Mouse (Mus musculus): ENCODE measurements around the gene Bcam. TPM values are rescaled to one million over a fixed set of nuclear protein-coding genes. Genes with fewer than 3 reads are reported as not detected.

Bcam gene
- total RNA-seq, 1 experiment from 2014 or later, result 0.32 TPM

- ATAC-seq (replicated peaks; ENCODE audit: low read depth, poor library complexity, severe bottlenecking), result peak; percentile 91
Observed at GRCm38 (mm10) chr7:19789904-19790347, 19.1 kb upstream of the Bcam start.

GRCm38 (mm10) chr7:19785874-19786458 lies 15.2 kb upstream of the Bcam start:
- ATAC-seq (replicated peaks; ENCODE audit: low read depth, poor library complexity, severe bottlenecking), result no peak

- ATAC-seq (replicated peaks; ENCODE audit: low read depth, poor library complexity, severe bottlenecking), result no peak; the same call in 1 of the 2 replicates
Observed at GRCm38 (mm10) chr7:19784764-19785535, 14.1 kb upstream of the Bcam start.

- ATAC-seq (replicated peaks; ENCODE audit: low read depth, poor library complexity, severe bottlenecking), result no peak
Observed at GRCm38 (mm10) chr7:19783630-19784029, 12.8 kb upstream of the Bcam start.

GRCm38 (mm10) chr7:19782645-19783044 lies 11.8 kb upstream of the Bcam start:
- ATAC-seq (replicated peaks; ENCODE audit: low read depth, poor library complexity, severe bottlenecking), result no peak

- no peak for ATAC-seq (replicated peaks; ENCODE audit: low read depth, poor library complexity, severe bottlenecking)
Observed at GRCm38 (mm10) chr7:19781741-19782140, 10.9 kb upstream of the Bcam start.

GRCm38 (mm10) chr7:19779903-19780302 lies 9.1 kb upstream of the Bcam start:
- no peak for ATAC-seq (replicated peaks; ENCODE audit: low read depth, poor library complexity, severe bottlenecking)

GRCm38 (mm10) chr7:19778645-19779044 lies 7.8 kb upstream of the Bcam start:
- ATAC-seq (replicated peaks; ENCODE audit: low read depth, poor library complexity, severe bottlenecking), result no peak

- no peak for ATAC-seq (replicated peaks; ENCODE audit: low read depth, poor library complexity, severe bottlenecking)
Observed at GRCm38 (mm10) chr7:19777049-19777723, 6.4 kb upstream of the Bcam start.

GRCm38 (mm10) chr7:19771682-19772081 lies 866 bp upstream of the Bcam start:
- ATAC-seq (replicated peaks; ENCODE audit: low read depth, poor library complexity, severe bottlenecking), result no peak

- peak; percentile 66 for ATAC-seq (replicated peaks; ENCODE audit: low read depth, poor library complexity, severe bottlenecking)
Observed at GRCm38 (mm10) chr7:19770375-19770754, 451 bp downstream of the Bcam start.

GRCm38 (mm10) chr7:19769434-19770374 lies 1.1 kb downstream of the Bcam start:
- peak; percentile 15 for ATAC-seq (replicated peaks; ENCODE audit: low read depth, poor library complexity, severe bottlenecking)

GRCm38 (mm10) chr7:19769001-19769400 lies 1.8 kb downstream of the Bcam start:
- no peak for ATAC-seq (replicated peaks; ENCODE audit: low read depth, poor library complexity, severe bottlenecking)

- no peak for ATAC-seq (replicated peaks; ENCODE audit: low read depth, poor library complexity, severe bottlenecking)
Observed at GRCm38 (mm10) chr7:19768251-19768650, 2.6 kb downstream of the Bcam start.

GRCm38 (mm10) chr7:19764581-19764980 lies 6.2 kb downstream of the Bcam start:
- ATAC-seq (replicated peaks; ENCODE audit: low read depth, poor library complexity, severe bottlenecking), result no peak

GRCm38 (mm10) chr7:19763829-19764477 lies 6.9 kb downstream of the Bcam start:
- ATAC-seq (replicated peaks; ENCODE audit: low read depth, poor library complexity, severe bottlenecking), result 0 out of 2 replicates have a peak, but pooled peaks have one; percentile 29

- no peak for ATAC-seq (replicated peaks; ENCODE audit: low read depth, poor library complexity, severe bottlenecking)
Observed at GRCm38 (mm10) chr7:19762283-19762682, 8.5 kb downstream of the Bcam start.

- no peak for ATAC-seq (replicated peaks; ENCODE audit: low read depth, poor library complexity, severe bottlenecking)
Observed at GRCm38 (mm10) chr7:19760021-19760420, 10.8 kb downstream of the Bcam start.

- no peak for ATAC-seq (replicated peaks; ENCODE audit: low read depth, poor library complexity, severe bottlenecking)
Observed at GRCm38 (mm10) chr7:19758623-19759022, 12.2 kb downstream of the Bcam start.

Measured in common myeloid progenitor, adult 5-6 weeks (primary cell).